Mouse (Mus musculus): Measurements from ENCODE around the gene Fpr1.

GRCm38 (mm10) chr17:17879347-17879746, 4.4 kb downstream of the Fpr1 start:
- no peak for TF ChIP-seq EP300 (IDR thresholded peaks at IDR 0.05; ENCODE audit: insufficient read depth, low read depth, low read length)
- no peak for TF ChIP-seq CTCF (IDR thresholded peaks at IDR 0.05; ENCODE audit: low read depth, low read length)
- no peak for TF ChIP-seq POLR2A (IDR thresholded peaks at IDR 0.05; ENCODE audit: insufficient read depth, low read length)
